Mouse (Mus musculus) C2C12 (cell line): ENCODE data around the gene Cacna2d4.

Experiments
- CTCF ChIP-seq: IDR thresholded peaks from one replicate; pipeline ENCODE4 v1.5.1; 2011; ENCODE audit not compliant: control insufficient read depth, insufficient read depth, insufficient read length
- MYOD1 ChIP-seq: IDR thresholded peaks from one replicate; pipeline ENCODE4 v1.6.1; 2011; ENCODE audit warnings: low read depth; ENCODE audit not compliant: control insufficient read depth, insufficient read length

DNA sequence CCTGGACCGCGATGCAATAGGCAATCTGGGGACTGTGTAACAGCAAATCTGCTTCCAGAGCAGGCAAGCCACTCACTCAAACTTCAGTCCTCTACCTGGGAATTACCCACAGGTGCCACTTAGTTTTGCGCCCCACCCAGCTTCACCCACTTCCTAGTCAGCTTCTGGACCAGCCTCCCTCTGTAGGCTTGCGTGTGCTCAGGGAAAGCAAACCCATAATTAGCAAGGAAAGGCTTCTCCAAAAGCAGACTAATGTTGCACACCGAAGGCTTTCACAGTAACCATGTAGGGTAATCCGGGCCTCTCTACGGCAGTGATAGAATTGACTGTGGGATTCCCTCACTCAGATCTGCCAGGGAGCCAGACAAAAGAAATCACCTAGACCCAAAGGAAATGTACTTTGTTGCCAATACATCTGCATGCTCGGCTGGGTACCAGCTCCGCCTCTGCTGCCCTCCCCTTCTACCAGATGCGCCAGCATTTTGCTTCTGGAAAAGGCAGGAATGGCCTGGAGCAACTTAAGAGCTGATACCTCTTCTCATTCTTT is 71.6 kb downstream of the Cacna2d4 start:
- no peak for TF ChIP-seq CTCF
- no peak for TF ChIP-seq MYOD1
